Mouse (Mus musculus) lung, postnatal 0 days (tissue): ENCODE measurements around the gene Eif2s3x.

Experiments
- CTCF ChIP-seq: IDR thresholded peaks from 2 replicates; pipeline ENCODE4 v1.5.1; 2016; ENCODE audit warnings: antibody characterized with exemption, mild to moderate bottlenecking
- EP300 ChIP-seq: IDR thresholded peaks from 2 replicates; pipeline ENCODE4 v1.6.1; 2016; ENCODE audit warnings: antibody characterized with exemption, mild to moderate bottlenecking, control low read depth

DNA sequence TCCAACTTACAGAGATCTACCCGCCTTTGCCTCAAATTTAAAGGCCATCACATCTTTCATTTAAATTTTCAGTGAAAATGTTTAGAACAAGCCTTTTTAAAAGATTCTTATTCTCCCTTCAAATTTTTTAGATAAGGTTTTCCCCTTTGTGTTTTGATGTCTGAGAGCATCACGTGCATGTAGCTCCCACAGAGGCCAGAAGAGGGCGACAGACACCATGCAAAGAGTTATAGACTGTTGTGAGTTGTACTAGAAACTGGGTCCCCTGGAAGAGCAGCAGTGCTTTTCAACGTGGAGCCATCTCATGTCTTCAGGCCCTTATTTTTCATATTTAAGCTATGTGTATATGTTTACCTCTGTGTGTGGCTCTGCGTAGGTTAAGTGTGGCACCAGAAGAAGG is 14.9 kb downstream of the Eif2s3x start:
- no peak for TF ChIP-seq EP300
- TF ChIP-seq CTCF = peak; percentile 54
